Mouse (Mus musculus): Measurements from ENCODE around the gene Olfr316. TPM values are rescaled to one million over a fixed set of nuclear protein-coding genes. Genes with fewer than 3 reads are reported as not detected.
"Not testable (repeated sequence)": the region's sequence is repeated elsewhere in the genome, so short reads cannot be mapped to it uniquely, and the experiment has no call there.

Olfr316 gene
- not detected for total RNA-seq (2021)

GRCm38 (mm10) chr11:58752434-58752833 is at the start of gene Olfr316:
Gene Olfr316, plus strand, starts transcription at chr11:58752734.
- DNase-seq (ENCODE audit: low spot score), result no peak
- intact Hi-C loops (cut with DNase I), result no loop called here

- no peak for DNase-seq (ENCODE audit: low spot score)
- intact Hi-C loops (cut with DNase I), result no loop called here
These were observed 43.4 kb upstream of the Olfr316 start for GRCm38 (mm10) chr11:58709086-58709485.

GRCm38 (mm10) chr11:58717723-58718122 is 34.8 kb upstream of the Olfr316 start:
- intact Hi-C loops (cut with DNase I); DNase-seq (ENCODE audit: low spot score): not testable (repeated sequence)

- intact Hi-C loops (cut with DNase I), result no loop called here
These were observed 32.8 kb upstream of the Olfr316 start for GRCm38 (mm10) chr11:58719701-58720100.

GRCm38 (mm10) chr11:58723914-58724313 is 28.6 kb upstream of the Olfr316 start, which contains the start of gene Olfr318:
Gene Olfr318, minus strand, starts transcription at chr11:58724014.
- DNase-seq (ENCODE audit: low spot score), result no peak
- intact Hi-C loops (cut with DNase I), result no loop called here

More at GRCm38 (mm10) chr11:58719701-58720100, 32.8 kb upstream of the Olfr316 start:
- DNase-seq (ENCODE audit: low spot score), result no peak

- intact Hi-C loops (cut with DNase I); DNase-seq (ENCODE audit: low spot score): not testable (repeated sequence)
These were observed 24.5 kb upstream of the Olfr316 start for GRCm38 (mm10) chr11:58727896-58728650.

GRCm38 (mm10) chr11:58733372-58733771 is 19.2 kb upstream of the Olfr316 start:
- DNase-seq (ENCODE audit: low spot score), result no peak
- intact Hi-C loops (cut with DNase I), result no loop called here

- intact Hi-C loops (cut with DNase I), result no loop called here
- DNase-seq (ENCODE audit: low spot score), result no peak
These were observed 13.7 kb upstream of the Olfr316 start, which contains the start of gene Olfr317 for GRCm38 (mm10) chr11:58738792-58739262. Gene Olfr317, minus strand, starts transcription at chr11:58739212.

- intact Hi-C loops (cut with DNase I); DNase-seq (ENCODE audit: low spot score): not testable (repeated sequence)
These were observed 1.4 kb upstream of the Olfr316 start for GRCm38 (mm10) chr11:58751096-58751495.

- no peak for DNase-seq (ENCODE audit: low spot score)
- intact Hi-C loops (cut with DNase I), result no loop called here
These were observed 20.4 kb downstream of the Olfr316 start, which contains the start of gene Olfr315 for GRCm38 (mm10) chr11:58772888-58773287. Gene Olfr315, plus strand, starts transcription at chr11:58773188.

GRCm38 (mm10) chr11:58782480-58783089 is 30.1 kb downstream of the Olfr316 start, which contains the start of gene Olfr314:
Gene Olfr314, plus strand, starts transcription at chr11:58782952.
- DNase-seq (ENCODE audit: low spot score), result no peak
- intact Hi-C loops (cut with DNase I), result no loop called here

- no peak for DNase-seq (ENCODE audit: low spot score)
- intact Hi-C loops (cut with DNase I), result no loop called here
These were observed 31.6 kb downstream of the Olfr316 start for GRCm38 (mm10) chr11:58784182-58784581.

- no peak for DNase-seq (ENCODE audit: low spot score)
- intact Hi-C loops (cut with DNase I), result no loop called here
These were observed 35.1 kb downstream of the Olfr316 start for GRCm38 (mm10) chr11:58787651-58788050.

GRCm38 (mm10) chr11:58788346-58788745 is 35.8 kb downstream of the Olfr316 start:
- intact Hi-C loops (cut with DNase I), result no loop called here
- no peak for DNase-seq (ENCODE audit: low spot score)

GRCm38 (mm10) chr11:58789532-58789931 is 37.0 kb downstream of the Olfr316 start:
- no peak for DNase-seq (ENCODE audit: low spot score)

GRCm38 (mm10) chr11:58790053-58790452 is 37.5 kb downstream of the Olfr316 start:
- intact Hi-C loops (cut with DNase I), result no loop called here
- DNase-seq (ENCODE audit: low spot score), result no peak

More at GRCm38 (mm10) chr11:58789532-58789931, 37.0 kb downstream of the Olfr316 start:
- intact Hi-C loops (cut with DNase I), result no loop called here

- no peak for DNase-seq (ENCODE audit: low spot score)
- intact Hi-C loops (cut with DNase I), result no loop called here
These were observed 38.1 kb downstream of the Olfr316 start for GRCm38 (mm10) chr11:58790646-58791045.

GRCm38 (mm10) chr11:58795856-58796255 is 43.3 kb downstream of the Olfr316 start:
- intact Hi-C loops (cut with DNase I), result no loop called here
- no peak for DNase-seq (ENCODE audit: low spot score)

GRCm38 (mm10) chr11:58796850-58797249 is 44.3 kb downstream of the Olfr316 start:
- no peak for DNase-seq (ENCODE audit: low spot score)
- intact Hi-C loops (cut with DNase I), result no loop called here

- DNase-seq (ENCODE audit: low spot score), result no peak
- intact Hi-C loops (cut with DNase I), result no loop called here
These were observed 47.2 kb downstream of the Olfr316 start for GRCm38 (mm10) chr11:58799747-58800146.

Measured in heart, postnatal 25 days (tissue).